Mouse (Mus musculus): ENCODE measurements around the gene Tas2r143.

DNA sequence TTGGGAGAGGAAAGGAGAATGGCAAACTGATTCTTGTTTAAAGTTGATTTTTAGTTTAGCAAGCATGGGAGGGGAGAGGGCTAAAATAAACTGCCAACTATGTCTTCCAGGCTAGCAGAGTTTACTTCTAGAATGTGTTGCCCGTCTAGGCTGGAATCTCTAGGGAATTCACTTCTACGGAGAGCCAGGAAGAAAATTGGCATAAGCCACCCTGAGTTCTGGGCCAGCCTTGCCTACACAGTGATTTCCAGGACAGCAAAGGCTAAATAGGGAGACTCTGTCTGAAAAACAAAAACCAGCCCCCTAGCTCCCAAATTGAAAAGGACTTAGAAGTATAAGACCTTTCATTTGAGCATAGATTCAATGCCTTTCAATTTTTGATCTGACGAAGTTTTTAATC is 20.5 kb upstream of the Tas2r143 start:
- TF ChIP-seq POLR2A (IDR thresholded peaks at IDR 0.05; ENCODE audit: borderline replicate concordance, extremely low read depth, insufficient read depth, insufficient read length, poor library complexity, severe bottlenecking) (no peak), CTCF (IDR thresholded peaks at IDR 0.05; ENCODE audit: borderline replicate concordance, extremely low read depth, insufficient read depth, insufficient read length) (no peak)

All from brain, embryonic 14.5 days (tissue).